Comparison of ENCODE assay signal across 8 mouse cellular contexts in the genomic region with DNA sequence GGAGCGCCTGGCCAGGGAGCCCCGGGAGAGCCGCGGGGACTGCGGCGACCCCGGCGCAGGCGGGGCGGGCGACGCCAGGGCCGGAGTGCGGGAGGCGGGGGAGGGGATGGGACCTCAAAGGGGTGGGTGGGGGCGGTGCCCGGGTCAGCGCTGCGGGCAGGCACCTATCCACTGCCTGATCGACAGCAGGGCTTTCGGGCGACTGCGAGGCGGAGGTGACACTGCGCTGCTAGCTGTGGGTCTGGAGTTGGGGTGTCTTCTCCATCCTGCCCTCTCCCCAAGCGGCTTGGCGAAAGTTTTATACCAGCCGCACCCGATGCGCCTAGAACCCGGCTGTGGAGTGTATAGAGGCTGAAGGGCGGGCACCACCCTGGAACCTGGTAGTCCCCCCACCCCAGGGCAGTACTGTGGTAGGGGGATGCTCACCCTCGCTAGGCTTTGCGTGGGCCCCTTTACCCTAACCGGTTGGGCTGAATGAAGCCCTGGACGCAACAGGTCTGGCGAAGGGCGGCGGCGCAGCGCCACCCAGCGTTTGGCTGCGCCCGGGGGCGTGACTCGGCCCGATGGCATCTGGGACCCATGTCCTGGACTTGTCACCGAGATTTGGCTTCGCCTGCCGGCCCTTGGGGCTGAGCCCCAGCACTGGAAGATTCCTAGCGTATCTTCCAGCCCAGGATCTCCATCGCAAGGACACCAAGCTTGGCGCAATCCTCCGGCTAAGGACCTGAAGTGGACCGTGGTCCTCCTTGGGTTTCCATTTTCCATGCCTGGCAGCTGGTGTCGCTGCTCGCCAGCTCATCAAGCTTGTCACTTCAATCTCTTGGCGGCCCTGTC. TPM values are rescaled to one million over a fixed set of nuclear protein-coding genes. Genes with fewer than 3 reads are reported as not detected.
A peak's percentile ranks its signal among the peaks of the same experiment; 100 is the strongest.
DNase-seq lines count a peak whose midpoint lies in the region; ATAC-seq and TF ChIP-seq lines count a peak whose summit lies in the region.

Gene Syt17 (minus strand): TSS at position 89 of the 834 bp plus-strand sequence.

- H3K4me2 ChIP-seq in forebrain, embryonic 14.5 days (ENCODE audit: low read length), result peak within 1 kb of the TSS; percentile 97

- no peaks in the 10 kb centered on the region for H3K9me3 ChIP-seq in forebrain, embryonic 14.5 days (replicated peaks; ENCODE audit: control insufficient read depth, low read length)

- intact Hi-C loops in heart, postnatal 14 days (cut with DNase I), result loop anchor here (1.0 to 5.0 kb wide), 4 partner anchors 70 to 239 kb away; partner anchors contain the start of gene Tmc5

- H3K36me3 ChIP-seq in forebrain, embryonic 14.5 days (ENCODE audit: control insufficient read depth, insufficient read depth, low read length), result no peaks in the 10 kb centered on the region

- ATAC-seq in cerebellum, adult (ENCODE audit: insufficient number of reproducible peaks, low FRiP score, low TSS enrichment), result peak; percentile 36; the same call in 1 of the 2 replicates
- ATAC-seq in forebrain, embryonic 14.5 days, result peak; percentile 64

- H3K9ac ChIP-seq in forebrain, embryonic 14.5 days (ENCODE audit: low read length), result peak within 1 kb of the TSS; percentile 69

- H3K4me1 ChIP-seq in forebrain, embryonic 14.5 days (ENCODE audit: control insufficient read depth, insufficient read depth, low read length), result peaks cover 9% of the 10 kb centered on the region
- peaks cover 6% of the 10 kb centered on the region for H3K4me1 ChIP-seq in lung, adult 2 months (ENCODE audit: control insufficient read depth, insufficient read depth, low read length)

- peak within 1 kb of the TSS; percentile 57 for H3K4me3 ChIP-seq in forebrain, embryonic 14.5 days (ENCODE audit: low read depth, low read length)
- peak within 1 kb of the TSS; percentile 56 for H3K4me3 ChIP-seq in lung, adult 2 months (replicated peaks; ENCODE audit: extremely low read depth, low read depth, low read length)

- no peak for TF ChIP-seq POLR2A in lung, adult 2 months (IDR thresholded peaks at IDR 0.05; ENCODE audit: borderline replicate concordance, extremely low read depth, low read depth, low read length)

- H3K27me3 ChIP-seq in forebrain, embryonic 14.5 days (replicated peaks; ENCODE audit: control insufficient read depth, insufficient read depth, low read length), result no peaks in the 10 kb centered on the region

- no peak within 1 kb of the TSS for H3K27ac ChIP-seq in forebrain, embryonic 14.5 days (ENCODE audit: low read depth, low read length)

- 0% methylated on average over 54 of the region's 58 CpGs for WGBS in forebrain, embryonic 14.5 days
- 1% methylated on average over 58 of the region's 58 CpGs for WGBS in large intestine, adult 2 months
- WGBS in lung, adult 2 months, result 1% methylated on average over 57 of the region's 58 CpGs

- TF ChIP-seq CTCF in lung, adult 2 months (IDR thresholded peaks at IDR 0.05; ENCODE audit: insufficient read depth, low read length), result peak; percentile 91

- DNase-seq in MN1 (ENCODE audit: low spot score), result peak; percentile 84
- DNase-seq in forebrain, embryonic 14.5 days (ENCODE audit: low spot score), result peak; percentile 74
- DNase-seq in heart, postnatal 14 days, result peak; percentile 81 to 83
- peak; percentile 29 for DNase-seq in large intestine, adult 2 months (ENCODE audit: low read depth, low spot score)
- DNase-seq in lung, adult 2 months, result peak; percentile 80
- peak; percentile 39 for DNase-seq in ovary, postnatal 10 days (ENCODE audit: low spot score)
- DNase-seq in yolk sac, embryonic 10.5 days (ENCODE audit: low spot score), result peak; percentile 66

RNA-seq across cellular contexts. Expression of gene Syt17, which starts in this region (rescaled TPM):
- polyA plus RNA-seq in forebrain, embryonic 14.5 days (2014; fragmentation: Nextera tagmentation; extraction: Ambion mirVana), result 5.0 and 6.2 TPM in 2 replicates
- total RNA-seq in heart, postnatal 14 days (2021), result 1 to 10 TPM; 2.1 to 2.9 TPM
- 2.6 and 2.7 TPM in 2 replicates for polyA plus RNA-seq in large intestine, adult 2 months (2012; rRNA removed)
- polyA plus RNA-seq in lung, adult 2 months (2012; rRNA removed), result 5.0 and 6.8 TPM in 2 replicates

Comparison
In these comparisons a context has a peak if more than half of its experiments do, and no peak if none do; other contexts are left out.
1. DNase-seq: peak in every context shown above with its lines; median percentile 84 in MN1; 82 in heart, postnatal 14 days; 80 in lung, adult 2 months; 74 in forebrain, embryonic 14.5 days; 66 in yolk sac, embryonic 10.5 days; 39 in ovary, postnatal 10 days; 29 in large intestine, adult 2 months.